Mouse (Mus musculus) embryo, embryonic 11.5 days (tissue): Measurements from ENCODE around the gene Pea15a.

Experiments used
- DNase-seq: peaks from one replicate; pipeline ENCODE4 v3.0.0-alpha.2; 2012; ENCODE audit warnings: low read depth, low spot score

The Pea15a gene

GRCm38 (mm10) chr1:172179102-172179501 lies 27.5 kb downstream of the Pea15a start:
- DNase-seq, result no peak

- DNase-seq, result no peak
Observed at GRCm38 (mm10) chr1:172177791-172178190, 28.8 kb downstream of the Pea15a start.

GRCm38 (mm10) chr1:172173181-172173580 lies 33.4 kb downstream of the Pea15a start:
- no peak for DNase-seq

GRCm38 (mm10) chr1:172172381-172172780 lies 34.2 kb downstream of the Pea15a start:
- DNase-seq, result no peak

GRCm38 (mm10) chr1:172169809-172170208 lies 36.8 kb downstream of the Pea15a start:
- DNase-seq, result no peak

GRCm38 (mm10) chr1:172167911-172168310 lies 38.7 kb downstream of the Pea15a start:
- no peak for DNase-seq

GRCm38 (mm10) chr1:172162959-172163358 lies 43.6 kb downstream of the Pea15a start:
- no peak for DNase-seq

GRCm38 (mm10) chr1:172162009-172162408 lies 44.6 kb downstream of the Pea15a start:
- DNase-seq, result no peak

GRCm38 (mm10) chr1:172160508-172160907 lies 46.1 kb downstream of the Pea15a start:
- DNase-seq, result no peak

- no peak for DNase-seq
Observed at GRCm38 (mm10) chr1:172159970-172160369, 46.6 kb downstream of the Pea15a start.

- DNase-seq, result no peak
Observed at GRCm38 (mm10) chr1:172155518-172155917, 51.1 kb downstream of the Pea15a start.

GRCm38 (mm10) chr1:172154536-172154935 lies 52.1 kb downstream of the Pea15a start:
- DNase-seq, result no peak

GRCm38 (mm10) chr1:172148955-172149815 lies 57.4 kb downstream of the Pea15a start:
- DNase-seq, result no peak

GRCm38 (mm10) chr1:172148279-172148954 lies 58.2 kb downstream of the Pea15a start:
- no peak for DNase-seq

GRCm38 (mm10) chr1:172147835-172148278 lies 58.7 kb downstream of the Pea15a start, which contains the start of gene Dcaf8:
Dcaf8 (plus strand) TSS chr1:172148084.
- peak; percentile 95 for DNase-seq
